Mouse (Mus musculus) neural tube, embryonic 14.5 days (tissue): Measurements from ENCODE around the gene Pla2g2c. TPM values are rescaled to one million over a fixed set of nuclear protein-coding genes. Genes with fewer than 3 reads are reported as not detected.

Experiments
- ATAC-seq: fragments of 200-750 bp; cut with Nextera tagmentation; 2 replicates; pipeline ENCODE4 v1.8.0; 2017; ENCODE audit warnings: low read depth, mild to moderate bottlenecking, moderate TSS enrichment, moderate library complexity
- H3K27ac ChIP-seq: fragments of 300-500 bp; sonication (generic); 2 replicates; pipeline ENCODE4 v1.5.1; 2014; ENCODE audit warnings: low read depth, mild to moderate bottlenecking, control low read depth, low read length, moderate library complexity, mixed read lengths
- H3K27me3 ChIP-seq: fragments of 300-500 bp; sonication (generic); 2 replicates; pipeline ENCODE4 v1.6.1; 2014; ENCODE audit warnings: low read length; ENCODE audit not compliant: control insufficient read depth, insufficient read depth
- H3K36me3 ChIP-seq: fragments of 300-500 bp; sonication (generic); 2 replicates; pipeline ENCODE4 v1.6.1; 2014; ENCODE audit warnings: low read length, mixed read lengths; ENCODE audit not compliant: control insufficient read depth, insufficient read depth
- H3K4me1 ChIP-seq: fragments of 300-500 bp; sonication (generic); 2 replicates; pipeline ENCODE4 v1.6.1; 2014; ENCODE audit warnings: low read length; ENCODE audit not compliant: control insufficient read depth, insufficient read depth
- H3K4me2 ChIP-seq: fragments of 300-500 bp; sonication (generic); 2 replicates; pipeline ENCODE4 v1.6.1; 2014; ENCODE audit warnings: mild to moderate bottlenecking, low read depth, low read length, control low read depth
- H3K4me3 ChIP-seq: fragments of 300-500 bp; sonication (generic); 2 replicates; pipeline ENCODE4 v1.5.1; 2014; ENCODE audit warnings: low read depth, low read length, control low read depth, mixed read lengths
- H3K9ac ChIP-seq: fragments of 300-500 bp; sonication (generic); replicated peaks from 2 replicates; pipeline ENCODE4 v1.6.1; 2014; ENCODE audit warnings: low read depth, mild to moderate bottlenecking, control low read depth, low read length, mixed read lengths
- H3K9me3 ChIP-seq: fragments of 300-500 bp; sonication (generic); 2 replicates; pipeline ENCODE4 v1.6.1; 2016; ENCODE audit warnings: low read length; ENCODE audit not compliant: control insufficient read depth
- WGBS: fragments of 180-500 bp; shearing (Covaris S2); extraction: QIAGEN DNeasy Blood & Tissue Kit; methylation state at CpG from one replicate; pipeline ENCODE4 v1.1.7; 2014; 5-methylcytosine and 5-hydroxymethylcytosine counted together
- polyA plus RNA-seq: library from polyadenylated mRNA; unstranded; fragments of >200 nt; fragmentation: Nextera tagmentation; extraction: Ambion mirVana; gene quantifications from 2 replicates; pipeline ENCODE4 v1.2.1, GENCODE M21; 2014

Pla2g2c gene
- polyA plus RNA-seq, 1 experiment from 2014 or later: 0.35 TPM

DNA sequence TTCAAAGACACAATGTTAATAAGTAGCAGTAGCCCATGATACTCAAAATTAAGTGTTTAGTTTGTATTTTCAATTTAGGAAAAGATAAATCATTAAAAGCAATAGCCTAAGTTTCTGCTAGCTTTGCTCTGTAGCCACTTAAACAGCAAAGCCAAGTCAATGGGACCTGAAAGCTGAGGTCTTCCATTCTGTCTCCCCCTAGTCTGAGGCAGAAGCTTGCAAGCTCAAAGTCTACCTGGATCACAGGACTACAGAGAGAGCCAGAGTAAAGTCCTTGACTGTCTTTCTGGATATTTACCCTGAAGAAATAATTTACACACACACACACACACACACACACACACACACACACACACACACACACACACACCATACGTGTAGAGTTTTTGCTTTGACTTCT, 10.4 kb upstream of the Pla2g2c start:
- H3K4me1 ChIP-seq: 0 out of 2 replicates have a peak, but pooled peaks cover 4% of the 10 kb centered on the region
- H3K27me3 ChIP-seq: no peaks in the 10 kb centered on the region
- no peaks in the 10 kb centered on the region for H3K36me3 ChIP-seq
- no peaks in the 10 kb centered on the region for H3K9me3 ChIP-seq
- no peak overlapping the region for H3K4me2 ChIP-seq
- no peak overlapping the region for H3K9ac ChIP-seq
- no peak for ATAC-seq
- no peak overlapping the region for H3K27ac ChIP-seq
- 63% methylated on average over 1 of the region's 1 CpGs for WGBS
- no peak overlapping the region for H3K4me3 ChIP-seq

DNA sequence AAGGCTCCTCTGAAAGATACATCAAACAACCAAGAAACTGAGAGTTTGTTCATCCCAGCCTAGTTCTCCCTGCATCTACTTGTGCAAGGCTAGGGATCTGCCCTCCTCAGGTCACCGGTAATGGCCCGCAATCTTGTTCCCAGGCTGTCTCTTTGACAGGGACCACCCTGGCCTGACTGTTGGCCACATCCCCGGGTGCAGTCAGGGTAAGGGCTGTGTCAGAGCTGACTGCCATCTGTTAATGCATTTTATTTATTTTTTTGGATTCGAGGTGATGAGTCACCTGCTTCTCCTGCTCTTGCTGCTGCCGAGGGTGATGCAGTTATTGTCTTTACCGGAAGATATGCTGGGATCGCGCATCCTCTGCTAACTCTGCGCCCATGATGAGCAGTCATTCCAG, 7.9 kb upstream of the Pla2g2c start:
- Histone ChIP-seq H3K9ac (no peak overlapping the region), H3K36me3 (no peaks in the 10 kb centered on the region), H3K9me3 (no peaks in the 10 kb centered on the region), H3K4me1 (no peaks in the 10 kb centered on the region), H3K27ac (no peak overlapping the region), H3K4me2 (no peak overlapping the region), H3K27me3 (no peaks in the 10 kb centered on the region), H3K4me3 (no peak overlapping the region)
- WGBS: 87% methylated on average over 9 of the region's 9 CpGs
- ATAC-seq: no peak

DNA sequence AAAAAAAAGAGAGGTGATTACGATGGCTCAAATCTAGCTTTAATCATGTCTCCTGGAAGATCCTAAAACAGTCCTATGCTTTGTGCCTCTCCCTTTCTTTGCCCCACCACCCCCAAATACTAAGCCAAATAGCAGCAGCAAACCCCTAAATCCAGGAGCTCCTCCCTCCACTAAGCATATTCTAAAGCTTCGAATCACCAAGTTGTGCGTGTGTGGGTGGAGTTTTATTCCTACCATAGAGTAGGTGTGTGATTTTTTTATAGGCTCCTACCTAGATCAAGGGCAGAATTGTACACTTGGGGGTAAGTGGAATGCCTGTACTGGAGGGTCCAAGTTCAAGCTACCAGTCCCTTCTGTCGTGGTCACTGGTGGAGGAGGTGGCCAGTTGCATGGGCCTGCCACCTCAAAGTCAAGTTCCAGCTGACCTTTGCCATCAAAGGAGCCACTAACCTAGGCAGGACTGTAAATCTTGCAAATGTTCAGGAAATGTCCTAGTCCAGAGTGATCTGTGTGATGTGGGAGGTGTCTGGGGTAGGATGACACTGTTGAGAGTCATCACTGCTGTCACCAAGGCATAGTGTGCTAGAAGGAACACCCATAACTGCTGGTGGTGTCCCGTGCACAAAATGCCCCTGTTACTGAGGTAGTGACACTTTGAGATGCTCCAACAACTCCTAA, 5.9 kb upstream of the Pla2g2c start:
- ATAC-seq: no peak
- Histone ChIP-seq H3K9me3 (no peaks in the 10 kb centered on the region), H3K27ac (no peak overlapping the region), H3K9ac (no peak overlapping the region), H3K4me1 (no peaks in the 10 kb centered on the region), H3K27me3 (no peaks in the 10 kb centered on the region), H3K4me2 (no peak overlapping the region), H3K4me3 (no peak overlapping the region), H3K36me3 (no peaks in the 10 kb centered on the region)
- 77% methylated on average over 5 of the region's 5 CpGs for WGBS

DNA sequence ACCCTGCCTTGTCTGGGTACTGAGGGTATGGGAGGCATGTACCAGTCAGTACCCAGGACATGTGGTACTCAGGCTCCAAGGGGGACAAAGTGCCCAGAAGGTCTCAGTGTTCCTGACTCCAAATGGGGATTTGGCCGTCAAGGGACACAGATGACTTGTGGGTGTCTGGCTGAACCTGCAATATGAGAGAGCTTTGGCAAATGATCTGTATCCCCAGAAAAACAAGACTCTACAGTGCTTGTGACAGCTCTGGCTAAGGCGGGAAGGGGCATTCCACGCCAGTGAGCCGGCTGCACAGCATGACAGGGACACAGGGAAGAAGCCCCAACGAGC, 5.4 kb upstream of the Pla2g2c start:
- 88% methylated on average over 5 of the region's 5 CpGs for WGBS
- Histone ChIP-seq H3K4me2 (no peak overlapping the region), H3K9me3 (no peaks in the 10 kb centered on the region), H3K27ac (no peak overlapping the region), H3K4me3 (no peak overlapping the region), H3K9ac (no peak overlapping the region), H3K36me3 (no peaks in the 10 kb centered on the region), H3K27me3 (no peaks in the 10 kb centered on the region), H3K4me1 (peaks cover 3% of the 10 kb centered on the region; the same call in 1 of the 2 replicates)
- no peak for ATAC-seq

DNA sequence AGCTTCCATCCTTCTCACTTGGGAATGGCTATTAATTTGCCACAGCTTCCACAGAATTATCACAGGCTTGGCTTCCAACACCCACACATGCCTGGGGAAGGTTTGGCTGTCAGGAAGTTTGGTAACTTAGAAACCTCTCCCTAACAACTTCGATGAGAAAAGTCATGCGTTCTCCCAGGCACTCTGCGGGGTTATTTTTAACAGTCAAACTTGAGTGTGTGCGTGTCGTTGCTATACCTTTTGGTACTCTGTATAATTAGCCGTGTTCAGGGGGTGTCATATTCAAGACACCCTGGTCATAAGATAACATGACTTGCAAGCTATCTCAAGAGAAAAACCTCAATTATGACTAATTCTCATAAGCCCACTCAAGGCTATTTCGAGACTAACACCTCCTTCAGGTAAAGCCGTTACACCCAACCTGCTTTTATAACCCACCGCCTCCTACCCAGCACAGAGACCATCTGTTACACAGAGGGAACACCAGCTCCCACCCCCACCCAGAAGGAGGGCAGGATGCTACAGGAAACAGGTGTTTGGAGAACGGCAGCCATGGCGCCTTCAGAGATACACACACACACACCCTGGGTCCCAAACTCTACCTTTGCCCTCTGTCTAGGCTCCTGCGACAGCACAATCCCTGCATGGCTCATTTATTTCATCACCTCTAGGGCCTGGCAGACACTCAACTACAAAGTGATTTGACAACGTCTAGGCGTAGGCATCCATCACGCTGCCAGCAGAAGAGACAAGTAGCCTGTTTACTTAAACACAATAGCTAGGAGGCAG, 905 bp upstream of the Pla2g2c start:
- no peak overlapping the region for H3K9ac ChIP-seq
- H3K36me3 ChIP-seq: no peaks in the 10 kb centered on the region
- H3K4me1 ChIP-seq: peaks cover 15% of the 10 kb centered on the region
- no peak for ATAC-seq
- no peak overlapping the region for H3K4me3 ChIP-seq
- H3K4me2 ChIP-seq: no peak overlapping the region
- no peaks in the 10 kb centered on the region for H3K27me3 ChIP-seq
- no peaks in the 10 kb centered on the region for H3K9me3 ChIP-seq
- 66% methylated on average over 15 of the region's 15 CpGs for WGBS
- H3K27ac ChIP-seq: no peak overlapping the region

DNA sequence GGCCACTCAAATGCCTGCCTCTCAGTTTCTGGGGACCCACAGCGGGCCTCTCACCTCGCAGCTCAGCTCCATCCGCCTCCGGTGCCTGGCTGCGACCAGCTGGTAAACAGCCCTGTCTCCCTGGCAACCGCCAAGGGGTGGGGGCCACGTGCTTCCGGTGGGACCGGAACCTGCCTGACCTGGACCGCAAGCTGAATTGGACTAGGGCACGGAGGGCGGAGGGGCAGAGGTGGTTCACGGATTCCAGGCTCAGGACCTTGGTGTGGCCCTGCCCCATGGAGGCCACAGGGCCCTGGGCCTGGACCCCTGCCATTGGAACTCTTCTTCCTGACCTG, 502 bp downstream of the Pla2g2c start:
- WGBS: 4% methylated on average over 13 of the region's 13 CpGs
- Histone ChIP-seq H3K27ac (peak overlapping the region; percentile 48; the same call in 1 of the 2 replicates), H3K4me2 (peak overlapping the region; percentile 55), H3K9me3 (no peaks in the 10 kb centered on the region), H3K4me1 (peaks cover 15% of the 10 kb centered on the region), H3K9ac (peak overlapping the region; percentile 60), H3K36me3 (no peaks in the 10 kb centered on the region), H3K27me3 (no peaks in the 10 kb centered on the region), H3K4me3 (peak overlapping the region; percentile 24)
- ATAC-seq: peak; percentile 71

DNA sequence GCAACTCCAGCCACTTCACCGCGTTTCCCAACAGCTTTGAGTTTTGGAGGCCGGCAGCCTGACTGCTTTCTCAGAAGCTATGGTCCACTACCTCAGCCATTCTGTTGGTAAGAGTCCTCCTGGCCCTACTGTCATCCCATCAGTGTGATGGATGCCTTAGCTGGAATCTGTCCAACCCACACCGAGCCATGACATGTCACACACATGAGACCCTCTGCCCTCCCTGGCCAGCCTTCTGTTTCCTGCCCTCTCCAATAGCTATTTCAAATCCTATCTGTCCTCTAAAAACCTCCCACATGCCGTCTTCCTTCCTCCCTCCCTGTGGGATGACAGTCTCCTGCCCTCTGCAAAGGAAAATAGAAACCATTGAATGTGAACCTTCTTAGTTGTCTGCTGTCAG, 1.2 kb downstream of the Pla2g2c start:
- WGBS: 70% methylated on average over 5 of the region's 5 CpGs
- ATAC-seq: no peak
- Histone ChIP-seq H3K27me3 (no peaks in the 10 kb centered on the region), H3K4me3 (no peak overlapping the region), H3K9ac (no peak overlapping the region), H3K9me3 (no peaks in the 10 kb centered on the region), H3K36me3 (no peaks in the 10 kb centered on the region), H3K4me2 (peak overlapping the region; percentile 55), H3K27ac (no peak overlapping the region), H3K4me1 (peaks cover 15% of the 10 kb centered on the region)

DNA sequence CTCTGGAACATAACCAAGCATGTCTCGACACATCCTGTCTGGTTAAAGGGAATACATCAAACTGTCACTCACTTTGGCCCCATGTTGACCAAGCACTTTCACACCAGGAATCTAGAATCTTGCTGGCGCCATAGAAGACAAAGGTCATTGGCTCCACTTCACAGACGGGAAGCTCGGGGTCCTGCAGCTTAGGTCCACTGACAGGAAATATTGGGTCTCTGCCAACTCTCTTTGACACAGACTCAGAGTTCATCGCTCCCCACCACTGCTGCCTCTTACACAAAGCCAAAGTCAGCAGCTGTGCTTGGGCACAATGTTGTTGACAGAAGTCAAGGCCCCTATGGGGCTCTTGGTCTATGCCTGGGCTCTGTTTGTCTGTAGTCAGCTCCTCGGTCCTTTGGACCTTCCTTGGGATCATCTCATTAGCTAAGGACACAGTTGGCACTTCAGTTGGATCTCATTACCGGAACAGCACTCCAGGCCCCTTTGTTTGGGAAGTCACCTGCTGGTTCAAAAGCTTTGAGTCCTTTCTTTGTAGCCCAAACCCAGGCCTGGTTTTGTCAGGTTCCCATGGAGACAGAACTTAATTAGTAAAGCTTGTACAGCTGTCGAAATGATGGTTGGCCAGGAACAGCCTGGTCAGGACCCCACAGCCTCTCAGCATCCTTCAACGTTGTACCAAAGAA, 4.6 kb downstream of the Pla2g2c start:
- peaks cover 13% of the 10 kb centered on the region for H3K4me1 ChIP-seq
- ATAC-seq: no peak
- H3K27me3 ChIP-seq: no peaks in the 10 kb centered on the region
- 31% methylated on average over 9 of the region's 9 CpGs for WGBS
- no peaks in the 10 kb centered on the region for H3K9me3 ChIP-seq
- H3K4me3 ChIP-seq: no peak overlapping the region
- H3K4me2 ChIP-seq: no peak overlapping the region
- no peaks in the 10 kb centered on the region for H3K36me3 ChIP-seq
- H3K27ac ChIP-seq: no peak overlapping the region
- no peak overlapping the region for H3K9ac ChIP-seq

DNA sequence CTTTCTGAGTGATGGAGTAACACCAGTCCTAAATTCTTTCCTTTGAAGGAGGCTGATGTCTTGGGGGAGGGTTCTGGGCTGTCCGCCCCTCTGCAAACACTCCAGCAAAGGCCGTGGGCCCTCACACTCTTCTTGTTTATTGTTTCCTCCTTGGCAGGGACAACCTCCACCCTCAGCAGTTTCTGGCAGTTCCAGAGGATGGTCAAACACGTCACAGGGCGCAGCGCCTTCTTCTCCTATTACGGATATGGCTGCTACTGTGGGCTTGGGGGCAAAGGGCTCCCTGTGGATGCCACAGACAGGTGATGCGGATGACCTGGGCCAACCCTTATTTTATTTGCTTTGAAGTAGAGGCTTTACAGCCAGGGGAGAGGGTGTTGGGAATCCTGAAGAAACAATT, 9.5 kb downstream of the Pla2g2c start:
- 0 out of 2 replicates have a peak, but pooled peaks cover 2% of the 10 kb centered on the region for H3K4me1 ChIP-seq
- WGBS: 72% methylated on average over 7 of the region's 7 CpGs
- no peak overlapping the region for H3K4me2 ChIP-seq
- H3K36me3 ChIP-seq: no peaks in the 10 kb centered on the region
- no peaks in the 10 kb centered on the region for H3K9me3 ChIP-seq
- no peak for ATAC-seq
- H3K27ac ChIP-seq: no peak overlapping the region
- no peaks in the 10 kb centered on the region for H3K27me3 ChIP-seq
- H3K9ac ChIP-seq: no peak overlapping the region
- no peak overlapping the region for H3K4me3 ChIP-seq
